Mouse (Mus musculus) liver, postnatal 0 days (tissue): Measurements from ENCODE around the gene Speg.

Experiments
- CTCF ChIP-seq: sonication (generic); IDR thresholded peaks from 2 replicates; pipeline ENCODE4 v1.5.1; 2016; ENCODE audit warnings: antibody characterized with exemption, low read depth
- EP300 ChIP-seq: IDR thresholded peaks from 2 replicates; pipeline ENCODE4 v1.6.1; 2016; ENCODE audit warnings: antibody characterized with exemption, low read depth, mild to moderate bottlenecking

DNA sequence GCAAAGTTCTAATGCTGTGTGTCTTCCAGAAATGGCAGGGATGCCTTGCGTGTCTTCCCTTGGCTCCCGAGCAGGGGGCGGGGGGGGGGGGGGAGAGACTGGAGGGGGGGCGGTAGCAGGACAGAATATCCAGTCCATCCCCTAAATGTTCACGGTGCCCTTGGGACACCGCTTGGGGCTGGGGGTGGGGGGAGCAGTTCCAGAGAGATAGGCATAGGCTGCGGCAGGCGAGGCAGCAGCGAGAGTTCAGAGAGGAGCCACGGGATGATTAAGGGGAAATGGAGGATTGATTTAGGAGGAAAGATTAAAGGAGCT is 82.6 kb downstream of the Speg start:
- TF ChIP-seq CTCF (no peak), EP300 (no peak)
